Mouse (Mus musculus) embryonic facial prominence, embryonic 14.5 days (tissue): ENCODE measurements around the gene Cxcl14. TPM values are rescaled to one million over a fixed set of nuclear protein-coding genes. Genes with fewer than 3 reads are reported as not detected.

Source experiments
- ATAC-seq: fragments of 200-750 bp; cut with Nextera tagmentation; 2 replicates; pipeline ENCODE4 v1.8.0; 2017; ENCODE audit warnings: low read depth, moderate number of reproducible peaks, moderate TSS enrichment
- DNase-seq: peaks from one replicate; pipeline ENCODE4 v3.0.0-alpha.2; 2015; ENCODE audit warnings: low spot score
- H3K27ac ChIP-seq: fragments of 300-500 bp; sonication (generic); replicated peaks from 2 replicates; pipeline ENCODE4 v1.5.1; 2014; ENCODE audit warnings: low read depth, mild to moderate bottlenecking, low read length, moderate library complexity
- H3K27me3 ChIP-seq: fragments of 300-500 bp; sonication (generic); replicated peaks from 2 replicates; pipeline ENCODE4 v1.6.1; 2014; ENCODE audit warnings: low read length; ENCODE audit not compliant: control insufficient read depth, insufficient read depth
- H3K36me3 ChIP-seq: fragments of 300-500 bp; sonication (generic); 2 replicates; pipeline ENCODE4 v1.6.1; 2014; ENCODE audit warnings: low read length, mixed read lengths; ENCODE audit not compliant: control insufficient read depth, insufficient read depth
- H3K4me1 ChIP-seq: fragments of 300-500 bp; sonication (generic); 2 replicates; pipeline ENCODE4 v1.6.1; 2014; ENCODE audit warnings: antibody characterized with exemption, low read length; ENCODE audit not compliant: control insufficient read depth, insufficient read depth
- H3K4me2 ChIP-seq: fragments of 300-500 bp; sonication (generic); 2 replicates; pipeline ENCODE4 v1.6.1; 2014; ENCODE audit warnings: low read depth, mild to moderate bottlenecking, low read length, moderate library complexity, mixed read lengths
- H3K4me3 ChIP-seq: fragments of 300-500 bp; sonication (generic); 2 replicates; pipeline ENCODE4 v1.5.1; 2014; ENCODE audit warnings: low read depth, mild to moderate bottlenecking, low read length
- H3K9ac ChIP-seq: fragments of 300-500 bp; sonication (generic); 2 replicates; pipeline ENCODE4 v1.6.1; 2014; ENCODE audit warnings: low read depth, mild to moderate bottlenecking, low read length, moderate library complexity, mixed read lengths
- H3K9me3 ChIP-seq: fragments of 300-500 bp; sonication (generic); 2 replicates; pipeline ENCODE4 v1.6.1; 2016; ENCODE audit warnings: low read length; ENCODE audit not compliant: control insufficient read depth
- WGBS: fragments of 180-500 bp; shearing (Covaris S2); extraction: QIAGEN DNeasy Blood & Tissue Kit; methylation state at CpG from one replicate; pipeline ENCODE4 v1.1.7; 2014; 5-methylcytosine and 5-hydroxymethylcytosine counted together
- polyA plus RNA-seq: library from polyadenylated mRNA; unstranded; fragments of >200 nt; fragmentation: Nextera tagmentation; extraction: Ambion mirVana; gene quantifications from 2 replicates; pipeline ENCODE4 v1.2.1, GENCODE M21; 2014

Cxcl14 gene
- 126 and 202 TPM in 2 replicates for polyA plus RNA-seq

GRCm38 (mm10) chr13:56295943-56296658, at the start of gene Cxcl14:
Gene Cxcl14, minus strand, starts transcription at chr13:56296551.
- DNase-seq: peak; percentile 79
- no peaks in the 10 kb centered on the region; the same call in 1 of the 2 replicates for H3K4me1 ChIP-seq
- peak within 1 kb of the TSS; percentile 74 for H3K9ac ChIP-seq
- no peak within 1 kb of the TSS; the same call in 1 of the 2 replicates for H3K27ac ChIP-seq
- H3K9me3 ChIP-seq: no peaks in the 10 kb centered on the region
- under 1% methylated on average over 51 of the region's 76 CpGs for WGBS
- peak within 1 kb of the TSS; percentile 78 for H3K4me2 ChIP-seq
- peak within 1 kb of the TSS; percentile 60 for H3K4me3 ChIP-seq
- H3K27me3 ChIP-seq: peaks cover 49% of the 10 kb centered on the region
- H3K36me3 ChIP-seq: peaks cover 10% of the 10 kb centered on the region; the same call in 1 of the 2 replicates
- ATAC-seq: peak; percentile 56

DNA sequence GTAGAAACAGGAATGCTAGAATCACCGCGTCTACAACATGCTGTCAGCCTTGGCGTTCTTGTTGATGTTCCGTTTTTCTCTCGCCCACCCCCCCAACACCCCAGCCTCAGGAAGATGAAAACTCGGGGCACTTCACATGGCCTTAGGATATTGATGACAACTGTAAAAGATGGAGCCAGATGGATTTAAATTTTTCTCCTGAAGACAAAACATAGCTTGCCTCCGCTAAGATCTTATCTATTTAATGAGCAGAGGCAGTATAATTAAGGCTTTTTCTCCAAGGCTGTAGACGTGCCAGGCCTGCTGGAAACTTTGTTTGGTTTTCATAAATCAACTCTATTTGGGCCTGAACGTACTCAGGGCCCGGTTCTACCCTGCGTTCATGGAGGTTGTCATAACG, 48.0 kb upstream of the Cxcl14 start:
- Histone ChIP-seq H3K9ac (no peak overlapping the region), H3K4me2 (no peak overlapping the region), H3K27ac (no peak overlapping the region), H3K36me3 (no peaks in the 10 kb centered on the region), H3K4me1 (peaks cover 14% of the 10 kb centered on the region; the same call in 1 of the 2 replicates), H3K27me3 (no peaks in the 10 kb centered on the region), H3K4me3 (no peak overlapping the region), H3K9me3 (no peaks in the 10 kb centered on the region)
- ATAC-seq (no peak), DNase-seq (peak; percentile 51)
- 68% methylated on average over 12 of the region's 12 CpGs for WGBS

DNA sequence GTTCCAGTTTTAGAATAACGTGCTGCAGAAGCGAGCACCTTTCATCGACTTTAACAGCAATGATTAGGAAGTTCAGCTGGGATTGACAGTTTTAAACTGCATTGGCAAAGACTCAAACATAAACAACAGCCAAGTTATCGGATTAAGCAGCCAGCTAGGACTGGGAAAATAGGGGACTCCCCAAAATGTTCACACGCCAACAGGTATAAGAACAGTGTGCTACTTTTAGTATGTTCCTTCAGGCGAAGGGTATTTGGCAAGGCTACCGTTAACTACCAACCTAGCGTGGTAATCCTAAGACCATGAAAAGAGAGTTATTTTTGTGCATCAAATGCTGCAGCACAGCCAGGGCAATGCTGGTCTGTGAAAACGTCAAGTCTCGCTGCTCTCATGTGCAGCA, 46.1 kb upstream of the Cxcl14 start:
- DNase-seq: no peak

GRCm38 (mm10) chr13:56340513-56340912, 44.2 kb upstream of the Cxcl14 start:
- no peaks in the 10 kb centered on the region for H3K36me3 ChIP-seq
- no peak overlapping the region for H3K4me3 ChIP-seq
- H3K9me3 ChIP-seq: no peaks in the 10 kb centered on the region
- no peak overlapping the region for H3K9ac ChIP-seq
- WGBS: 62% methylated on average over 13 of the region's 13 CpGs
- H3K4me2 ChIP-seq: no peak overlapping the region
- H3K27me3 ChIP-seq: no peaks in the 10 kb centered on the region
- ATAC-seq (peak; percentile 62; the same call in 1 of the 2 replicates), DNase-seq (peak; percentile 75)
- H3K4me1 ChIP-seq: peaks cover 17% of the 10 kb centered on the region; the same call in 1 of the 2 replicates
- no peak overlapping the region; the same call in 1 of the 2 replicates for H3K27ac ChIP-seq

More for the DNA sequence above, 46.1 kb upstream of the Cxcl14 start:
- Histone ChIP-seq H3K4me3 (no peak overlapping the region), H3K9me3 (no peaks in the 10 kb centered on the region), H3K36me3 (no peaks in the 10 kb centered on the region), H3K27me3 (no peaks in the 10 kb centered on the region), H3K4me1 (peaks cover 14% of the 10 kb centered on the region; the same call in 1 of the 2 replicates), H3K4me2 (no peak overlapping the region), H3K9ac (no peak overlapping the region), H3K27ac (no peak overlapping the region)
- 72% methylated on average over 10 of the region's 10 CpGs for WGBS
- ATAC-seq: peak; percentile 18; the same call in 1 of the 2 replicates

GRCm38 (mm10) chr13:56339816-56340215, 43.5 kb upstream of the Cxcl14 start:
- no peak for ATAC-seq
- no peak for DNase-seq
- WGBS: 90% methylated on average over 8 of the region's 8 CpGs
- Histone ChIP-seq H3K27ac (no peak overlapping the region), H3K36me3 (no peaks in the 10 kb centered on the region), H3K9ac (no peak overlapping the region), H3K4me1 (peaks cover 16% of the 10 kb centered on the region; the same call in 1 of the 2 replicates), H3K4me3 (no peak overlapping the region), H3K9me3 (no peaks in the 10 kb centered on the region), H3K27me3 (no peaks in the 10 kb centered on the region), H3K4me2 (no peak overlapping the region)

- no peaks in the 10 kb centered on the region for H3K27me3 ChIP-seq
- H3K4me3 ChIP-seq: no peak overlapping the region
- no peaks in the 10 kb centered on the region for H3K9me3 ChIP-seq
- H3K27ac ChIP-seq: no peak overlapping the region
- no peak for ATAC-seq
- WGBS: 18% methylated on average over 8 of the region's 8 CpGs
- H3K36me3 ChIP-seq: no peaks in the 10 kb centered on the region
- H3K4me1 ChIP-seq: peaks cover 9% of the 10 kb centered on the region; the same call in 1 of the 2 replicates
- no peak overlapping the region for H3K4me2 ChIP-seq
- DNase-seq: peak; percentile 49
- H3K9ac ChIP-seq: no peak overlapping the region
These were observed 40.6 kb upstream of the Cxcl14 start for GRCm38 (mm10) chr13:56336982-56337381.

GRCm38 (mm10) chr13:56334802-56335690, 38.7 kb upstream of the Cxcl14 start:
- Histone ChIP-seq H3K9ac (no peak overlapping the region), H3K9me3 (no peaks in the 10 kb centered on the region), H3K27me3 (no peaks in the 10 kb centered on the region), H3K27ac (no peak overlapping the region), H3K4me3 (no peak overlapping the region), H3K4me1 (peaks cover 10% of the 10 kb centered on the region; the same call in 1 of the 2 replicates), H3K4me2 (no peak overlapping the region), H3K36me3 (no peaks in the 10 kb centered on the region)
- ATAC-seq (no peak), DNase-seq (no peak)
- 57% methylated on average over 10 of the region's 10 CpGs for WGBS

DNA sequence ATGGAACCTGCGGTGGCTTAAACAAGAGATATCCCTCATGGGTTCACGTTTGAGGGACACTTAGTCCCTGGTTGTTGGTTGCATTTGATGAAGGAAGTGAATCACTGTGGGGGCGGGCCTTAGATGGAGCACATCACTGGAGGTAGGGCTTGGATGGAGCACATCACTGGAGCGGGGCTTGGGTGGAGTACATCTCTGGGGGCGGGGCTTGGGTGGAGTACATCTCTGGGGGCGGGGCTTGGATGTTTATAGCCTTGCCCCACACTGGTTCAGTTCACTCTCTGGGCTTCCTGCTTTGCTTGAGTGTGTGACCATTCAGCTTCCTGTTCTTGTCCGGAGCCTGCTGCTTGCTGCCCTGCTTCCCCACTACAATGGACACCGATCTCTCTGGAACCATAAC, 37.9 kb upstream of the Cxcl14 start:
- ATAC-seq: no peak

More for the DNA sequence above, 37.9 kb upstream of the Cxcl14 start:
- H3K4me1 ChIP-seq: peaks cover 11% of the 10 kb centered on the region; the same call in 1 of the 2 replicates
- no peak overlapping the region for H3K27ac ChIP-seq
- no peak for DNase-seq
- no peaks in the 10 kb centered on the region for H3K27me3 ChIP-seq
- H3K9me3 ChIP-seq: no peaks in the 10 kb centered on the region
- 83% methylated on average over 7 of the region's 8 CpGs for WGBS
- no peak overlapping the region for H3K4me2 ChIP-seq
- no peak overlapping the region for H3K9ac ChIP-seq
- H3K4me3 ChIP-seq: no peak overlapping the region
- no peaks in the 10 kb centered on the region for H3K36me3 ChIP-seq
